Mouse (Mus musculus): ENCODE results near the gene Tagln.

DNA sequence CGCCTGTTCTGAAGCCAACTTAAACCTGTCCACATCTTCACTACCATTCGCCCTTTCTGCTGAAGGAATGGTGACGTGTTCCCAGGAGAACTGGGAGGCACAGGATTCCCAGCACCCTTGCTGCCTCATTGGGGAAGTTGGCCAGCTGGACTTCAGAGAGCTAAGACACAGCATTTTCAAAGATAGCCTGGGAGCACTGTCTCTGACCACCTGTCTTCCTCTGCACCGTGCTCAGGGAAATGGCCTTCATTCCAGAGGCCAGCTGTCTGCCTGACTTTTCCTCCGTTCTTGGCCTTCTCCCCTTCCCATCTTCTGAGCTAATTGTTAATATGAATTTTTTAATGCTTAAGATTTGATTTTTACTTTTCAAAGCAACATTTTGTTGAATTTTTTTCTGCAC, 6.6 kb downstream of the Tagln start:
- TF ChIP-seq CTCF (conservative IDR thresholded peaks at IDR 0.05; ENCODE audit: insufficient read depth, insufficient read length, low read depth, low read length) (no peak), POLR2A (IDR thresholded peaks at IDR 0.05; ENCODE audit: low read depth, low read length) (no peak)
